Mouse (Mus musculus) liver, adult 2 months (tissue): Measurements from ENCODE around the gene Sgsm2. TPM values are rescaled to one million over a fixed set of nuclear protein-coding genes. Genes with fewer than 3 reads are reported as not detected.

Source experiments
- DNase-seq: peaks from one replicate; pipeline ENCODE4 v3.0.0-alpha.2; 2011; ENCODE audit warnings: low read depth, low spot score; ENCODE audit errors: extremely low read depth
- H3K27ac ChIP-seq: fragments of 200-500 bp; replicated peaks from 2 replicates; pipeline ENCODE4 v1.5.1; 2012; ENCODE audit warnings: low read depth, mild to moderate bottlenecking, control low read depth, inconsistent platforms, low read length; ENCODE audit not compliant: insufficient read depth
- H3K27me3 ChIP-seq: fragments of 200-500 bp; 2 replicates; pipeline ENCODE4 v1.6.1; 2012; ENCODE audit warnings: mild to moderate bottlenecking, moderate library complexity, low read length, inconsistent platforms; ENCODE audit not compliant: control insufficient read depth, insufficient read depth
- H3K36me3 ChIP-seq: fragments of 200-500 bp; 2 replicates; pipeline ENCODE4 v1.6.1; 2012; ENCODE audit warnings: low read length, inconsistent platforms; ENCODE audit not compliant: control insufficient read depth, insufficient read depth
- H3K4me1 ChIP-seq: fragments of 200-500 bp; 2 replicates; pipeline ENCODE4 v1.6.1; 2011; ENCODE audit warnings: low read length; ENCODE audit not compliant: control insufficient read depth, insufficient read depth
- H3K4me3 ChIP-seq: fragments of 200-500 bp; 2 replicates; pipeline ENCODE4 v1.5.1; 2011; ENCODE audit warnings: low read depth, mild to moderate bottlenecking, control low read depth, low read length, moderate library complexity; ENCODE audit not compliant: insufficient read depth
- H3K79me2 ChIP-seq: fragments of 200-500 bp; 2 replicates; pipeline ENCODE4 v1.6.1; 2012; ENCODE audit warnings: inconsistent platforms, mild to moderate bottlenecking, low read length, moderate library complexity; ENCODE audit not compliant: control insufficient read depth, insufficient read depth
- H3K9ac ChIP-seq: fragments of 200-500 bp; 2 replicates; pipeline ENCODE4 v1.6.1; 2012; ENCODE audit warnings: low read depth, mild to moderate bottlenecking, control low read depth, inconsistent platforms, low read length
- CTCF ChIP-seq: fragments of 200-500 bp; IDR thresholded peaks from 2 replicates; pipeline ENCODE4 v1.5.1; 2011; ENCODE audit warnings: low read depth, low read length, control low read depth
- POLR2A ChIP-seq: fragments of 200-500 bp; IDR thresholded peaks from 2 replicates; pipeline ENCODE4 v1.6.1; 2011; ENCODE audit warnings: low read length, control low read depth; ENCODE audit not compliant: insufficient read depth; ENCODE audit errors: extremely low read depth
- WGBS: fragments of 180-500 bp; shearing (Covaris S2); methylation state at CpG from one replicate; pipeline ENCODE4 v1.1.7; 2018; 5-methylcytosine and 5-hydroxymethylcytosine counted together
- polyA plus RNA-seq: library from polyadenylated mRNA; depleted of rRNA; stranded (reverse); fragments of >200 nt; gene quantifications from 2 replicates; pipeline ENCODE4 v1.2.3, GENCODE M21; 2012
- total RNA-seq: library from RNA; depleted of rRNA; stranded (reverse); fragments of >200 nt; gene quantifications from 2 replicates; pipeline ENCODE4 v1.2.3, GENCODE M21; 2014

Sgsm2 gene
- total and polyA plus RNA-seq, 2 experiments = 1.5 to 7.5 TPM

DNA sequence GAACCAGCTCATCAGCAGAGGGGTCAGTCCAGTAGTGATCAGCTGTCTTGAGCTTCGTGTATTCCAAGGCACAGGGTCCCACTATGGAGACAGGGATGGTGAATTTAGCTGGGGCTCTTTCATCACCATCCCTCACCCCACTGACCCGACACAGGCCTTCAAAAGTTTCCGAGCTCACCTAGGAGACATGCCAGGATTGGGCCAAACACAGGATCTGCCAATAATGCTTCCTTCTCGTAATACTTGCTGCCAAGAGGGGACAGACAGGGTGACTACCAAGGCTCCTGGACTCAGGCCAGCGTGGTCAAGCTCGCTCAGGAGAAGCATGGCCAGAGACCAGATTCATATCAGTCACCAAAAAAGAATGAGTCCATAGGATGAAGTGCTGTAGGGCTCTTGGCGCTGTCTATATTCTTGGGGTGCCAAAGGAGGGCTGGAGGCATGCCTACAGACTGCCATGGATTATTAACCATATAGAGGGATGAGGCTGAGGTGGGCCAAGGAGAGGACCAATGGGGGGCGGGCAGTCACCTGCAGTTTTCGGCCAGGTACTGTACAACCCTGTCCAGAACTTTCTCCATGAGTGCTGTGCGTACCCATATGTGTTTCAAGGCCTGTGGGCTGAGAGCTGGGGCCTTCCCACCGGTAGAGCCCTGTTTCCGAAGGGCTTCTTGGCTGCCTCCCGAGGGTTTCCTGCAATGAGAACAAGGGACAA is 28.7 kb downstream of the Sgsm2 start:
- H3K9ac ChIP-seq = no peak overlapping the region
- WGBS = 62% methylated on average over 13 of the region's 13 CpGs
- H3K4me1 ChIP-seq = peaks cover 20% of the 10 kb centered on the region
- H3K36me3 ChIP-seq = no peaks in the 10 kb centered on the region
- no peaks in the 10 kb centered on the region for H3K27me3 ChIP-seq
- no peak overlapping the region for H3K27ac ChIP-seq
- H3K4me3 ChIP-seq = no peak overlapping the region
- peak; percentile 90 for DNase-seq
- TF ChIP-seq CTCF = no peak
- TF ChIP-seq POLR2A = no peak
- no peaks in the 10 kb centered on the region for H3K79me2 ChIP-seq

DNA sequence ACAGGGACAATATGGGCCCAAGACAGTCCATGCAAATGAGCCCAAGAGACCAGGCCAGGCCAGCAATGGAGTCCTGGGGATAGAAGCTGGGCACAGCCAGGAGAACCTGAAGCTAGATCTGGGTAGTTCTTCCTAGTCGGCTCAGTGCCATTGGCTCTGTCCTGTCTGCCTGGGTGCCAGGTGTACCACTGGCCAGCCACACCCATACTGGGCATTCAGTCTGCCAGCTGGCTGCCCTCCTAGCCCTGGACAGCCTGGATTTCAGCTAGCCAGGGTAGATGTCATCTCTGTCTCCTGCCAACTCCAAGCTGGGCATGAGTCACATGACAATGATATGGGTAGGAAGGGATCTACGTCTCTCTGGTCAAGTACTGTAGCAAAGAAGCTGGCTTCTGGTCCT is 29.7 kb downstream of the Sgsm2 start:
- peak; percentile 99 for DNase-seq
- H3K36me3 ChIP-seq = no peaks in the 10 kb centered on the region
- no peak overlapping the region for H3K4me3 ChIP-seq
- H3K4me1 ChIP-seq = peaks cover 19% of the 10 kb centered on the region
- no peak overlapping the region for H3K27ac ChIP-seq
- no peak overlapping the region for H3K9ac ChIP-seq
- WGBS = 27% methylated on average over 2 of the region's 2 CpGs
- no peaks in the 10 kb centered on the region for H3K79me2 ChIP-seq
- TF ChIP-seq POLR2A = no peak
- TF ChIP-seq CTCF = no peak
- H3K27me3 ChIP-seq = no peaks in the 10 kb centered on the region

DNA sequence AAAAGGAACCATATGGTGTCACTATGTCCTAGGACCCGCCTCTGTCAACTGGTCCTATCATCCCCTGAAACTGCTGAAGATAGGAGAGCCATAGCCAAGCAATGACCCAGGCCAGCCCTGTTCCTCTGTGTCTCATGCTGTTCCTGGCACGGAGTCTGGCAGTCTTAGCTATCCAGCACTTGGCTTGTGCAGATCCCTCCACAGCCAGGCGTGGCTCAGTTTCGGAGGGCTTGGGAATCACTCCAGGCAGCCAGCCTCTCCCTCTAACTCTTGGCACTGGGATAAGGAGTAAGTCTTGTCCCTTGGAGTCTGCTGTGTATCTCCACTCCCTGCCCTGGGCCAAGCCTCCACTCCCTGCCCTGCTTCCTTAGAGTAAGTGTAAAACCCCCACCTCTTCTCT is 30.2 kb downstream of the Sgsm2 start:
- peaks cover 16% of the 10 kb centered on the region for H3K4me1 ChIP-seq
- no peak overlapping the region for H3K4me3 ChIP-seq
- DNase-seq = peak; percentile 55
- no peaks in the 10 kb centered on the region for H3K36me3 ChIP-seq
- no peak overlapping the region for H3K9ac ChIP-seq
- no peaks in the 10 kb centered on the region for H3K79me2 ChIP-seq
- H3K27ac ChIP-seq = no peak overlapping the region
- H3K27me3 ChIP-seq = no peaks in the 10 kb centered on the region
- 53% methylated on average over 4 of the region's 4 CpGs for WGBS
- TF ChIP-seq POLR2A (no peak), CTCF (no peak)

DNA sequence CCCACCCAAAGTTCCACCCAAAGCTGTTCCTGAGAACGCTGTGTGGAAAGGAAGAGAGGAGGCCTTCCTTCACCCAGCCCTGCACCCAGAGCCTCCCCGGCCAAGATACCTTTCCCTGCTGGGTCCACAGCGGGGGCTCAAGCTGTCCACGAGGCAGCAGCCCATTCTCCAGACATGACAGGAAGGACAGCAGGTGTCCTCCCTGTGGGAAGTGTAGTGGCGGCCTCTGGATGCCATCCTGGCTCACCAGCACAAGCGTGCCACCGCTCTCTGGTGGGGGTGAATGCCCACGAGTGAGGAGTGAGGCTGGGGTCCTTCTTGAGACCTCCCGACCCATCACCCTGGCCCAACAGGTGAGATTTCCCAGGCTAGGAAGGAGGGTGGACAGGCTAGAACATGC is 31.6 kb downstream of the Sgsm2 start:
- Histone ChIP-seq H3K9ac (no peak overlapping the region), H3K36me3 (no peaks in the 10 kb centered on the region), H3K79me2 (no peaks in the 10 kb centered on the region), H3K4me1 (peaks cover 16% of the 10 kb centered on the region), H3K4me3 (no peak overlapping the region), H3K27ac (no peak overlapping the region), H3K27me3 (no peaks in the 10 kb centered on the region)
- WGBS = 94% methylated on average over 9 of the region's 9 CpGs
- no peak for DNase-seq
- TF ChIP-seq CTCF = no peak
- TF ChIP-seq POLR2A = no peak

DNA sequence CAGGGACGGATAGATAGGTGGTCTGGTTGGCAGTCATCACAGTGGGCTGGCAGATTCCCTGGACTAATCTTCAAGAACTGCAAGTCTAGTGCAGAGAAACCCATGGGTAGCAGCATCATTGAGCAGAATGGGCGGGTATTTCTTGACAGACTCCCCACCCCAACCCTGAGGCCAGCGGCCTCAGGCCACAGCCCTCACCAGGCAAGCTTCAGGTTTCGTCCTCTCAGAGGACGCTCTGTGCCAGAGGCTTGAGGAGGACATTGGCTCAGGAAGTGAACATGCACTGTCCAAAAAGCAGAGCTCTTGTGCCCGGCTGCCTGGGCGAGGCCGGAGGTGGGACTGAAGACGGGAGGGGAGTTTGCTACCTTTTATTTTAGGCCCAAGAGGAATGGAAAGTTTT is 32.4 kb downstream of the Sgsm2 start:
- Histone ChIP-seq H3K4me1 (peaks cover 12% of the 10 kb centered on the region), H3K4me3 (no peak overlapping the region), H3K79me2 (no peaks in the 10 kb centered on the region), H3K27me3 (no peaks in the 10 kb centered on the region), H3K9ac (no peak overlapping the region), H3K36me3 (no peaks in the 10 kb centered on the region), H3K27ac (no peak overlapping the region)
- 93% methylated on average over 9 of the region's 9 CpGs for WGBS
- TF ChIP-seq CTCF (no peak), POLR2A (no peak)
- no peak for DNase-seq

DNA sequence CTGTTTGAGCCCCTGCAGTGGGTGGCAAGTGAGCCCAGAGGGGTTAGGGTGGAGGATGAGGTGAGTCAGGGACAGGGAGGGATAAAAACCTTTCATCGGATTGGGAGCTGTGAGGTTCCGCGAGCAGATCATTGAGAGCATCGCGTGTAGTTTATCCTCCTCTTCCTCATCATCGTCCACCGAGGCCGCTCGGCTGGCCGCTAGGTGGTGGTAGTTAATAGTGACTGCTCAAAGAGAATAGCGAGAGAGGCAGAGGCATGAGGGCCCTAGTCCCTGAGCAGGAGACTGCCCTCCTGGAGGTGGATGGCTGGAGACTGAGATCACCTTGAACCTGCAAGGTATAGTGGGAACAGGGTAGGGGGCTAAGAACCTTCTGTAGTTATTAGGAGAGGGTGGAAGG is 33.4 kb downstream of the Sgsm2 start:
- Histone ChIP-seq H3K4me1 (peaks cover 11% of the 10 kb centered on the region), H3K27ac (no peak overlapping the region), H3K27me3 (no peaks in the 10 kb centered on the region), H3K36me3 (no peaks in the 10 kb centered on the region), H3K4me3 (no peak overlapping the region), H3K79me2 (no peaks in the 10 kb centered on the region), H3K9ac (no peak overlapping the region)
- TF ChIP-seq CTCF (peak; percentile 48), POLR2A (no peak)
- WGBS = 58% methylated on average over 11 of the region's 11 CpGs
- DNase-seq = no peak
